In the genomic region with DNA sequence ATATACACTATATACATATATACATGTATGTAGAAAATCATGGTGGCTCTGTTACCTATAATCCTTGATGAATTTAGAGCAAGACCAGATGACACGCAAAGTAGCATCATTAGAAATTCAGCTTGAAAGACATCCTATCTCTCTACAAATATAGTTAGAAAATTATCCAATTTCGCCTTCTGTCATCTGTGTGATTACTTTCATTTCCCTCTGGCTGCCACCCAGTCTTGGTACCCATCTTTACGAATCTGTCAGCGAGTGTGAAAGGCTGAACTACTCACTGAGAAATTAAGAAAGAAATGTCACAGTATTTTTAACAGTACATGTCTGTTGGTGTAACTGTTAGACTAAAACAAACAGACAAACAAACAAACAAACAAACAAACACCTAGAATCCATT, we compare ENCODE assay signal across 26 mouse cellular contexts.
"Had no signal": no experiment of that assay in that cellular context is flagged by ENCODE, and none has a peak within 500 bp of the region (broad histone marks: within the 10 kb centered on the region; RNA-seq: fewer than 3 reads in every experiment).

No protein-coding gene starts in this region.

- H3K9me3 ChIP-seq: heart, embryonic 10.5 days; heart, embryonic 12.5 days; hindbrain, embryonic 13.5 days; hindbrain, embryonic 15.5 days; kidney, embryonic 15.5 days; limb, embryonic 10.5 days; limb, embryonic 12.5 days; liver, embryonic 13.5 days; liver, embryonic 15.5 days had no signal

- H3K9ac ChIP-seq: heart, embryonic 12.5 days; hindbrain, embryonic 13.5 days; hindbrain, embryonic 15.5 days; kidney, embryonic 15.5 days; limb, embryonic 12.5 days; liver, embryonic 13.5 days; liver, embryonic 15.5 days; liver, postnatal 0 days had no signal

- H3K4me3 ChIP-seq: heart, embryonic 10.5 days; heart, embryonic 12.5 days; hindbrain, embryonic 13.5 days; hindbrain, embryonic 15.5 days; kidney, embryonic 15.5 days; left cerebral cortex, adult 2 months; limb, embryonic 10.5 days; limb, embryonic 12.5 days; liver, embryonic 13.5 days; liver, embryonic 15.5 days had no signal

- H3K4me2 ChIP-seq: heart, embryonic 12.5 days; hindbrain, embryonic 13.5 days; hindbrain, embryonic 15.5 days; kidney, embryonic 15.5 days; limb, embryonic 12.5 days; liver, embryonic 11.5 days; liver, embryonic 13.5 days; liver, embryonic 15.5 days had no signal

- DNase-seq: gastrocnemius, postnatal 14 days; gastrocnemius, postnatal 36 days; heart, adult 18-20 months; heart, postnatal 10 days; kidney, adult 11 months; kidney, adult 2 months; kidney, adult 9 months; kidney, postnatal 14 days; kidney, postnatal 36 days; layer of hippocampus, postnatal 36 days; liver; liver, embryonic 13.5 days; liver, postnatal 0 days had no signal

- H3K4me1 ChIP-seq: heart, embryonic 10.5 days; heart, embryonic 12.5 days; hindbrain, embryonic 13.5 days; hindbrain, embryonic 15.5 days; kidney, embryonic 15.5 days; limb, embryonic 10.5 days; limb, embryonic 12.5 days; liver, embryonic 13.5 days; liver, embryonic 15.5 days had no signal

- H3K27me3 ChIP-seq: heart, embryonic 12.5 days; hindbrain, embryonic 13.5 days; hindbrain, embryonic 15.5 days; kidney, embryonic 15.5 days; liver, embryonic 13.5 days; liver, embryonic 15.5 days had no signal

- ATAC-seq: hindbrain, postnatal 0 days; intestine, embryonic 16.5 days; liver, postnatal 0 days had no signal

- H3K36me3 ChIP-seq: heart, embryonic 10.5 days; heart, embryonic 12.5 days; hindbrain, embryonic 13.5 days; hindbrain, embryonic 15.5 days; kidney, embryonic 15.5 days; limb, embryonic 10.5 days; limb, embryonic 12.5 days; liver, embryonic 13.5 days; liver, embryonic 15.5 days had no signal

- H3K27ac ChIP-seq: heart, embryonic 10.5 days; hindbrain, embryonic 13.5 days; hindbrain, embryonic 15.5 days; hindbrain, postnatal 0 days; kidney, embryonic 15.5 days; kidney, postnatal 0 days; left cerebral cortex, adult 2 months; limb, embryonic 10.5 days; limb, embryonic 12.5 days; liver, embryonic 13.5 days; liver, embryonic 15.5 days had no signal
